Mouse (Mus musculus) neural tube, postnatal 0 days (tissue): Measurements from ENCODE around the gene Sf3b3. TPM values are rescaled to one million over a fixed set of nuclear protein-coding genes. Genes with fewer than 3 reads are reported as not detected.

Experiments
- polyA plus RNA-seq: library from polyadenylated mRNA; unstranded; fragments of >200 nt; fragmentation: Nextera tagmentation; extraction: Ambion mirVana; gene quantifications from 2 replicates; pipeline ENCODE4 v1.2.1, GENCODE M21; 2015

Sf3b3 gene
- polyA plus RNA-seq, result 47.5 and 52.4 TPM in 2 replicates

DNA sequence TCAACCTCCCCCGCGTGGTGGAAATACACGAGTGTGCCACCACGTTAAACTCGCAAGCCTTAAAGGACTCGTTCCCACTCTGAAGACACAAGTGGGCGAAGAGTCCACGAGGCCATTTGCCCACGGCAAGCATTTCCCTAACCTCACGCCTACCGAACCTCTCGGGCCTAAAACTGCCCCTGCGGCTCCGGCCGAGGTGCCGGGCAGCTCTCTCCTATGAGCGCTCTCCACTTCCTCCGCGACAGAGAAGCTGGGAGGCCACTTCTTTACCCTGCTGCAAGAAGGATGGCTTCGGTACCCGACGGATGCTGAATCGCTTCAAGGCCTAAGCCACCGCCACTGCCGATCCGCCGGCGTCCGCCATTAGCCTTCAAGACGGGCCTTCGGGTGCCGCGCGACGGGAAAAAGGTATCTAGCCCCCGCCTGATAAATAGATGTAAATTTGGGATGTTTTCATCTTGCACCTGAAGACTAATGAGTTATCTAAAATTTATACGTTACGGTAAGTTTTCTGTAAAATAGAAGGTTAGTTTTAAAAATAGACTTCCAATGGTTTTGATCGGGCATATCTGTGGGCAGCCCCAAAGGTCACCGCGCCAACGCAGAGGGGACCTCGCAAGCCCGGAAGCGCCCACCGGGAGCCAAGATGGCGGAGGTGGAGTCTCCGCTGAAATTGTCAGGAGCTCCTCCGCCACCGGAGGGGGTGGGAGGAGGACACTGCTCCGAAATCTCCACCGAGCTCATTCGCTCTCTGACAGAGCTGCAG is at the start of gene Sf3b3, which contains the start of gene Cog4:
Gene Sf3b3 (minus strand): TSS at position 383 of the 766 bp plus-strand sequence.
Gene Cog4 (plus strand): TSS at position 196 of the 766 bp plus-strand sequence.

DNA sequence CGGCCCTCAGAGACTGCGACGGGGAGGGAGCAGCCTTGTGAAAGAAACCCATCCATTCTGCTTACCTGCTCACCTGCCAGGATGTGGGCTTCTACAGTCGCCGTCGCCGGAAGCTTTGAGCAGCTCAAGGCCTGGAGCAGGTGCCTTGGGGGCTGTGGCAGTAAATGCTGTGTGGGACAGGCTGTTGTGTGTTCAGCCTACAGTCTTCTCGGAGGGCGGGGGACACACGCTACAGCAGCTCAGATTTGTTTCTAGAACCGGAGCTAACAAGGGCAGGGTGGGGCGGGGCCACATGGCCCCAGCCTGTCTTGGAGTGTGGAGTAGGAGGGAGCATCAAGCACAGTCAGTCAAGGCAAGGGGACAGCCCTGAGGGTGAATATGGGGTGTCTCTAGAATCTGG is 40.9 kb downstream of the Sf3b3 start, which contains the start of gene Il34:
Gene Il34 (minus strand): TSS at position 256 of the 400 bp plus-strand sequence.

Other genes starting within 250 kb of the Sf3b3 start
- 25.7 and 28.0 TPM in 2 replicates for gene Vac14, start 228.2 kb downstream of the Sf3b3 start, polyA plus RNA-seq
- 48.1 and 56.3 TPM in 2 replicates for gene Mtss1l, start 125.3 kb downstream of the Sf3b3 start, polyA plus RNA-seq
- 9.0 and 12.1 TPM in 2 replicates for gene Il34, start 40.9 kb downstream of the Sf3b3 start, polyA plus RNA-seq
- 52.9 and 53.0 TPM in 2 replicates for gene Cog4, start 187 bp downstream of the Sf3b3 start, polyA plus RNA-seq
- 4.5 and 6.2 TPM in 2 replicates for gene Fuk, start 55.7 kb upstream of the Sf3b3 start, polyA plus RNA-seq
- 22.2 and 23.7 TPM in 2 replicates for gene St3gal2, start 73.1 kb upstream of the Sf3b3 start, polyA plus RNA-seq
- 9.2 TPM in 2 replicates for gene Ddx19a, start 151.0 kb upstream of the Sf3b3 start, polyA plus RNA-seq
- gene Ddx19b, start 185.0 kb upstream of the Sf3b3 start, polyA plus RNA-seq, result 4.8 and 5.2 TPM in 2 replicates
- gene Aars, start 186.4 kb upstream of the Sf3b3 start, polyA plus RNA-seq, result 79.9 and 85.0 TPM in 2 replicates
- not detected in 2 replicates for gene Exosc6, start 209.6 kb upstream of the Sf3b3 start, polyA plus RNA-seq
- 0.12 TPM in 1 of 2 replicates, not detected in the other for gene Clec18a, start 245.6 kb upstream of the Sf3b3 start, polyA plus RNA-seq
- 9.5 and 9.8 TPM in 2 replicates for gene Pdpr, start 247.8 kb upstream of the Sf3b3 start, polyA plus RNA-seq